Mouse (Mus musculus): ENCODE measurements at regions not wholly inside any gene's neighbourhood (a gene's known extent, or its start where the extent isn't known, plus 50 kb on each side); places are given as distances from the start of the nearest gene placed in this dataset.
A peak's percentile ranks its signal among the peaks of the same experiment; 100 is the strongest.

GRCm38 (mm10) chr8:26655897-26656296 lies 321.2 kb upstream of the Zfp703 start:
- H3K27ac ChIP-seq: no peak overlapping the region
- whole genome bisulfite sequencing: 61% methylated on average over 8 of the region's 8 CpGs
- no peak overlapping the region for H3K4me3 ChIP-seq (replicated peaks; ENCODE audit: low read length)
- no peaks in the 10 kb centered on the region for H3K27me3 ChIP-seq (ENCODE audit: control insufficient read depth, insufficient read depth, low read length)
- H3K4me1 ChIP-seq (replicated peaks; ENCODE audit: control insufficient read depth, insufficient read depth, low read length): no peaks in the 10 kb centered on the region
- DNase-seq (ENCODE audit: low spot score) (no peak), ATAC-seq (ENCODE audit: low FRiP score) (no peak)
- H3K9ac ChIP-seq: no peak overlapping the region
- H3K36me3 ChIP-seq (replicated peaks; ENCODE audit: control insufficient read depth, insufficient read depth): no peaks in the 10 kb centered on the region
- no peaks in the 10 kb centered on the region for H3K9me3 ChIP-seq (ENCODE audit: control insufficient read depth, low read length)
- no peak overlapping the region for H3K4me2 ChIP-seq (replicated peaks)

GRCm38 (mm10) chr8:26656310-26657075 lies 320.6 kb upstream of the Zfp703 start:
- no peak overlapping the region for H3K27ac ChIP-seq
- DNase-seq (ENCODE audit: low spot score) (no peak), ATAC-seq (ENCODE audit: low FRiP score) (no peak)
- H3K4me1 ChIP-seq (replicated peaks; ENCODE audit: control insufficient read depth, insufficient read depth, low read length): no peaks in the 10 kb centered on the region
- no peak overlapping the region for H3K4me2 ChIP-seq (replicated peaks)
- H3K9me3 ChIP-seq (ENCODE audit: control insufficient read depth, low read length): no peaks in the 10 kb centered on the region
- H3K27me3 ChIP-seq (ENCODE audit: control insufficient read depth, insufficient read depth, low read length): no peaks in the 10 kb centered on the region
- no peaks in the 10 kb centered on the region for H3K36me3 ChIP-seq (replicated peaks; ENCODE audit: control insufficient read depth, insufficient read depth)
- H3K4me3 ChIP-seq (replicated peaks; ENCODE audit: low read length): no peak overlapping the region
- 76% methylated on average over 13 of the region's 13 CpGs for WGBS
- H3K9ac ChIP-seq: no peak overlapping the region

- ATAC-seq (ENCODE audit: low FRiP score) (no peak), DNase-seq (ENCODE audit: low spot score) (no peak)
- no peak overlapping the region for H3K9ac ChIP-seq
- 19% methylated on average over 1 of the region's 1 CpGs for WGBS
- H3K9me3 ChIP-seq (ENCODE audit: control insufficient read depth, low read length): no peaks in the 10 kb centered on the region
- H3K4me3 ChIP-seq (replicated peaks; ENCODE audit: low read length): no peak overlapping the region
- no peaks in the 10 kb centered on the region for H3K27me3 ChIP-seq (ENCODE audit: control insufficient read depth, insufficient read depth, low read length)
- no peaks in the 10 kb centered on the region for H3K36me3 ChIP-seq (replicated peaks; ENCODE audit: control insufficient read depth, insufficient read depth)
- no peaks in the 10 kb centered on the region for H3K4me1 ChIP-seq (replicated peaks; ENCODE audit: control insufficient read depth, insufficient read depth, low read length)
- H3K27ac ChIP-seq: no peak overlapping the region
- no peak overlapping the region for H3K4me2 ChIP-seq (replicated peaks)
Observed at GRCm38 (mm10) chr8:26659381-26659780, 317.7 kb upstream of the Zfp703 start.

- no peak overlapping the region for H3K4me2 ChIP-seq (replicated peaks)
- H3K9ac ChIP-seq: no peak overlapping the region
- DNase-seq (ENCODE audit: low spot score) (no peak), ATAC-seq (ENCODE audit: low FRiP score) (no peak)
- no peaks in the 10 kb centered on the region for H3K4me1 ChIP-seq (replicated peaks; ENCODE audit: control insufficient read depth, insufficient read depth, low read length)
- H3K36me3 ChIP-seq (replicated peaks; ENCODE audit: control insufficient read depth, insufficient read depth): no peaks in the 10 kb centered on the region
- H3K4me3 ChIP-seq (replicated peaks; ENCODE audit: low read length): no peak overlapping the region
- WGBS: 89% methylated on average over 3 of the region's 3 CpGs
- H3K27ac ChIP-seq: no peak overlapping the region
- H3K27me3 ChIP-seq (ENCODE audit: control insufficient read depth, insufficient read depth, low read length): no peaks in the 10 kb centered on the region
- H3K9me3 ChIP-seq (ENCODE audit: control insufficient read depth, low read length): no peaks in the 10 kb centered on the region
Observed at GRCm38 (mm10) chr8:26669541-26669940, 307.6 kb upstream of the Zfp703 start.

GRCm38 (mm10) chr8:26672486-26673395 lies 304.4 kb upstream of the Zfp703 start:
- no peak overlapping the region for H3K9ac ChIP-seq
- H3K4me1 ChIP-seq (replicated peaks; ENCODE audit: control insufficient read depth, insufficient read depth, low read length): no peaks in the 10 kb centered on the region; the same call in 1 of the 2 replicates
- ATAC-seq (ENCODE audit: low FRiP score) (no peak), DNase-seq (ENCODE audit: low spot score) (no peak)
- no peak overlapping the region for H3K4me2 ChIP-seq (replicated peaks)
- no peak overlapping the region for H3K4me3 ChIP-seq (replicated peaks; ENCODE audit: low read length)
- H3K9me3 ChIP-seq (ENCODE audit: control insufficient read depth, low read length): no peaks in the 10 kb centered on the region
- H3K36me3 ChIP-seq (replicated peaks; ENCODE audit: control insufficient read depth, insufficient read depth): no peaks in the 10 kb centered on the region
- WGBS: 29% methylated on average over 9 of the region's 9 CpGs
- no peak overlapping the region for H3K27ac ChIP-seq
- no peaks in the 10 kb centered on the region for H3K27me3 ChIP-seq (ENCODE audit: control insufficient read depth, insufficient read depth, low read length)

- ATAC-seq (ENCODE audit: low FRiP score): peak; percentile 74
- no peak overlapping the region for H3K27ac ChIP-seq
- H3K27me3 ChIP-seq (ENCODE audit: control insufficient read depth, insufficient read depth, low read length): no peaks in the 10 kb centered on the region
- no peak overlapping the region for H3K9ac ChIP-seq
- no peak overlapping the region for H3K4me3 ChIP-seq (replicated peaks; ENCODE audit: low read length)
- peaks cover 6% of the 10 kb centered on the region; the same call in 1 of the 2 replicates for H3K4me1 ChIP-seq (replicated peaks; ENCODE audit: control insufficient read depth, insufficient read depth, low read length)
- 0 out of 2 replicates have a peak overlapping the region, but pooled peaks have one; percentile 18 for H3K4me2 ChIP-seq (replicated peaks)
- 33% methylated on average over 18 of the region's 18 CpGs for WGBS
- H3K9me3 ChIP-seq (ENCODE audit: control insufficient read depth, low read length): no peaks in the 10 kb centered on the region
- no peaks in the 10 kb centered on the region for H3K36me3 ChIP-seq (replicated peaks; ENCODE audit: control insufficient read depth, insufficient read depth)
- peak; percentile 73 for DNase-seq (ENCODE audit: low spot score)
Observed at GRCm38 (mm10) chr8:26677584-26678138, 299.5 kb upstream of the Zfp703 start.

- DNase-seq (ENCODE audit: low spot score): no peak
- H3K4me1 ChIP-seq (replicated peaks; ENCODE audit: control insufficient read depth, insufficient read depth, low read length): peaks cover 6% of the 10 kb centered on the region; the same call in 1 of the 2 replicates
- H3K27ac ChIP-seq: no peak overlapping the region
- H3K9ac ChIP-seq: no peak overlapping the region
- no peaks in the 10 kb centered on the region for H3K9me3 ChIP-seq (ENCODE audit: control insufficient read depth, low read length)
- 71% methylated on average over 11 of the region's 11 CpGs for WGBS
- H3K4me3 ChIP-seq (replicated peaks; ENCODE audit: low read length): no peak overlapping the region
- no peaks in the 10 kb centered on the region for H3K36me3 ChIP-seq (replicated peaks; ENCODE audit: control insufficient read depth, insufficient read depth)
- ATAC-seq (ENCODE audit: low FRiP score): no peak
- H3K27me3 ChIP-seq (ENCODE audit: control insufficient read depth, insufficient read depth, low read length): no peaks in the 10 kb centered on the region
- H3K4me2 ChIP-seq (replicated peaks): no peak overlapping the region
Observed at GRCm38 (mm10) chr8:26680891-26681381, 296.2 kb upstream of the Zfp703 start.

- H3K9ac ChIP-seq: no peak overlapping the region
- no peak overlapping the region for H3K27ac ChIP-seq
- no peak overlapping the region for H3K4me3 ChIP-seq (replicated peaks; ENCODE audit: low read length)
- no peak overlapping the region for H3K4me2 ChIP-seq (replicated peaks)
- DNase-seq (ENCODE audit: low spot score) (peak; percentile 57), ATAC-seq (ENCODE audit: low FRiP score) (no peak)
- H3K9me3 ChIP-seq (ENCODE audit: control insufficient read depth, low read length): no peaks in the 10 kb centered on the region
- peaks cover 20% of the 10 kb centered on the region for H3K4me1 ChIP-seq (replicated peaks; ENCODE audit: control insufficient read depth, insufficient read depth, low read length)
- no peaks in the 10 kb centered on the region for H3K36me3 ChIP-seq (replicated peaks; ENCODE audit: control insufficient read depth, insufficient read depth)
- H3K27me3 ChIP-seq (ENCODE audit: control insufficient read depth, insufficient read depth, low read length): no peaks in the 10 kb centered on the region
Observed at GRCm38 (mm10) chr8:26687146-26687545, 290.0 kb upstream of the Zfp703 start.

- Histone ChIP-seq H3K27me3 (ENCODE audit: control insufficient read depth, insufficient read depth, low read length) (no peaks in the 10 kb centered on the region), H3K4me3 (replicated peaks; ENCODE audit: low read length) (no peak overlapping the region), H3K27ac (no peak overlapping the region), H3K4me2 (replicated peaks) (no peak overlapping the region), H3K4me1 (replicated peaks; ENCODE audit: control insufficient read depth, insufficient read depth, low read length) (peaks cover 20% of the 10 kb centered on the region), H3K9me3 (ENCODE audit: control insufficient read depth, low read length) (no peaks in the 10 kb centered on the region), H3K9ac (no peak overlapping the region), H3K36me3 (replicated peaks; ENCODE audit: control insufficient read depth, insufficient read depth) (no peaks in the 10 kb centered on the region)
- WGBS: 79% methylated on average over 4 of the region's 4 CpGs
- ATAC-seq (ENCODE audit: low FRiP score): no peak
- no peak for DNase-seq (ENCODE audit: low spot score)
Observed at GRCm38 (mm10) chr8:26688035-26688434, 289.1 kb upstream of the Zfp703 start.
